Mouse (Mus musculus) brain, embryonic 18.5 days (tissue): Measurements from ENCODE around the gene Avil.

ENCODE experiments used
- DNase-seq: peaks from one replicate; pipeline ENCODE4 v3.0.0-alpha.2; 2012; ENCODE audit warnings: low read depth, low spot score

Gene Avil

DNA sequence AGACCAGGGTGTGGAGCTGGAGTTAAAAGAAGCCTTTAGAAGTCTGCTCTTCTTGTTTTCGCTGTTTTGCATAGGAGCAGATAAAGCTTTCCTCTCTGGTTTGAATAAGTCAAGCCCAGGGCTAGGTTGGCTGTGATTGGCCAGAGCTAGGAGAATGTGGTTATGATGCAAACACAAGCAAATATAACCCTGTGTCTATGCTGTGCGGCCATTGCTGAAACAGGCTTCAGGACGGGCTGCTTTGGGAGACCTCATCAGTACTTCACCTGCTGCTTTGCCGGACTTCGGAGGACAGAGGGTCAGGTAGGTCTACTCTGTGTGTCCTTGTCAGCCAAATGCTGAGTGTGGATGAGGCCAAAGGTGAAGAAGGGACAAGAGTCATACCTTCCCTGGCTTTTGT lies at the start of gene Avil:
TSS of gene Avil (plus strand) at position 181 of the 400 bp plus-strand sequence.
- no peak for DNase-seq

GRCm38 (mm10) chr10:126952375-126952774 lies 48.1 kb upstream of the Avil start:
- no peak for DNase-seq

- DNase-seq: no peak
Observed at GRCm38 (mm10) chr10:126953029-126953471, 47.5 kb upstream of the Avil start.

- no peak for DNase-seq
Observed at GRCm38 (mm10) chr10:126956692-126957358, 43.7 kb upstream of the Avil start.

- DNase-seq: no peak
Observed at GRCm38 (mm10) chr10:126957359-126958107, 43.0 kb upstream of the Avil start.

DNA sequence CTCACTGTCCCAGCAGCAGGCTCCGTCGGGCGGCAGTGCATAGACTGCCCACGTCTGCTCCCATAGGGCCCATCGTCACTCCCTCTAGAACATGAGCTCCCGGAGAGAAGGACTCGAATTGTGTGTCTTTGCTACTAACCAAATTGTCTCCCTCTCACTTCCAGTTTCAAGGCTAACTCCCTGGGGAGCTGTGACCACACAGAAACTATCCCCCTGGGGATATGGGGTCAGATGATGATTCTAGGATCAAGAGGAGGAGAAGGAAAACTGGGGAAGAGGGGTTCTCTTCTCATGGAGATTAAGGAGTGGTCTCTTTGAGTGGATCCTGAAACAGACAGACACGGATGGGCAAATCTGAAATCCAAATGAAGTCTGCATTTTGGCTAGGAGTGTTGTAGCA lies 40.0 kb upstream of the Avil start:
- no peak for DNase-seq

- DNase-seq: no peak
Observed at GRCm38 (mm10) chr10:126961757-126962156, 38.8 kb upstream of the Avil start.

DNA sequence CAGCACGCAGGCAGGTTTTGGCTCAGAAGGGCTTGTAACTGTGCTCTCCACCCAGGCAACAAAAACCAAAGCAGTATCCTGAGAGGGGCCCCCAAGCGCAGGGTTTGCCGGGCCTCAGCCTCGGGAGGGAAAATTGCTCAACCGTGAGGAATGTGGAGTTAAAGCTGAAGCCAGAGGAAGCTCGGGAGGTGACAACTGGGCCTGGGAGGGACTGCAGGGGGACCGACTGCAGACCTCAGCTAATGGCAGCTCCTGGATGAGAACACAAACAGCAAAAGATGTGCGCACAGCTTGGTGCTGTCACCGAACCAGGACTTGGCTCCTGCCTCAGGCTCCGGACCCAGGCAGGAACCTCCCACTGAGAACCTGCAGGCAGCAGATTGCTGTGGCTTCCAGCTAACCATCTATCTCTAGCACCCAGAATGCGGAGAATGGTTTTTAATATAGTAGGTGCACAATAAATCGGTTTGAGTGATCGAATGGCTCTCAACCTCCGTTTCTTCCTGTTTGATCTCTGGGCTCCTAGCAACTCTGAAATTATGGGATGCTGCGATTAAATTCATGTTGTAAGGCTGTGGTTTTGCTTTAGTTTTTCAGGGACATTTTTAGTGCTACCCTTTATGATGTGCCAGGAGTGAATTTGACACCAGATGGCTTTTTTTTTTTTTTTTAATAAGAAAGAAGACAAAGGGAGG lies 38.1 kb upstream of the Avil start:
- DNase-seq: no peak

DNA sequence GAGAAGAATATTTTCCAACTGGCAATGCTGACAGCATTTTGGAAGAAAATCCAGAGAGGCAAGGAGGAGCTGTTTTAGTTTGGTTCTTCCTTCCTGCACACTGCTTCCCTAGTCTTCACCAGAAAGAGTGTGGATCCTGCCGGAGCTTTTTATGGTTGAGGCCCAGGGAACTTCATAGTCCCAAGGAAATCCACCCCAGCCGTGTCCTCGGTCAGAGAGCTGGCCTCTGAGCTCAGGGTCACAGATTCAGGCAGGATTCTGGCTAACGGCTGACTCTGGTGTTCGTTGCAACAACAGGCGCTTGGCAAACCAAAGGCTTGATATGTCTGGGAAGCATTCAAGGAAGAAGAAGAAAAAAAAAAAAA lies 37.6 kb upstream of the Avil start:
- DNase-seq: no peak

DNA sequence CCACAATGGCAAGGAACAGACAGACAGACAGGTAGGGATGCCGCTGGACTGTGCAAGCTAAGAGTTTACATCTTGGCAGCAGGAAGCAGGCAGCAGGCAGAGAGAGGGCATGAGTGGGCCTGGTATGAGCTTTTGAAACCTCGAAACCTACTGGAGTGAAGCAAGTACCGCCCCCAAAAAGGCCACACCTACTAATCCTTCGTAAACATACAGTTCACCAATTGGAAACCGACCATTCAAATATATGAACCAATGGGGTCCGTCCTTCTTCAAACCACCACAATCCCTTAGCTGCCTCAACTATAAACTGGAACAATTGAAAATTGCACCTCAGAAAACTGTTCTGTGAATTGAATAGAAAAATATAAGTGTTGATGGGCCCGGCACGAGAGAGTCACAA lies 36.7 kb upstream of the Avil start:
- no peak for DNase-seq

DNA sequence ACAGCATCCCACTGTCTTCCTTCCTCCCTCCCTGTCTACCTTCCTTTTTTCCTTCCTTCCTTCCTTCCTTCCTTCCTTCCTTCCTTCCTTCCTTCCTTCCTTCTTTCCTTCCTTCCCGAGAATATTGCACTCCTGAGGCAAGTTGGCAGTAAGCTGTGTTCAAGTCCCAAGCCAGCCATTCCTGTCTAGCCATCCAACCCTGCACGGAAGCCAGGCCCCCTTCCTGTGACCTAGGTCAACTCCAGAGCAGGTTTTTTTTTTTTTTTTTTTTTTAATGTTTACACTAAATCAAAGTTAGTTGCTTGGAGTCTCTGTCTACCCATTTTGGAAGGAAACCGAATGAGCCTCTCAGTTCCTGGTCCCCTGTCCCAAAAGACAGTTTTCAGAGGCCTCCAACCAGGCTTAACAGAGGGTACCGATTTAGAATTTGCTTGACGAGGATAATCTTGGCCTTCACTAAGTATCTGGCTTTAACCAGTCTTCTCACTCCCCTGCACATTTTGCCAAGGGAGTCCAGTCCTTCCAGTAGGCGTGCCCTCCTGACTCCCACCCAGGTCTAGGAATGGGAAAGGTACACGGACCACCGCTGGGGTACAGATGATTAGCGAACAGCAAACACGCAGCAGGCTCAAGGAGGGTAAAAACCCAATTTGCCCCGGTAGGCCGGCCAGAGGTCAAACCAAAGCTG lies 29.0 kb upstream of the Avil start:
- no peak for DNase-seq

DNA sequence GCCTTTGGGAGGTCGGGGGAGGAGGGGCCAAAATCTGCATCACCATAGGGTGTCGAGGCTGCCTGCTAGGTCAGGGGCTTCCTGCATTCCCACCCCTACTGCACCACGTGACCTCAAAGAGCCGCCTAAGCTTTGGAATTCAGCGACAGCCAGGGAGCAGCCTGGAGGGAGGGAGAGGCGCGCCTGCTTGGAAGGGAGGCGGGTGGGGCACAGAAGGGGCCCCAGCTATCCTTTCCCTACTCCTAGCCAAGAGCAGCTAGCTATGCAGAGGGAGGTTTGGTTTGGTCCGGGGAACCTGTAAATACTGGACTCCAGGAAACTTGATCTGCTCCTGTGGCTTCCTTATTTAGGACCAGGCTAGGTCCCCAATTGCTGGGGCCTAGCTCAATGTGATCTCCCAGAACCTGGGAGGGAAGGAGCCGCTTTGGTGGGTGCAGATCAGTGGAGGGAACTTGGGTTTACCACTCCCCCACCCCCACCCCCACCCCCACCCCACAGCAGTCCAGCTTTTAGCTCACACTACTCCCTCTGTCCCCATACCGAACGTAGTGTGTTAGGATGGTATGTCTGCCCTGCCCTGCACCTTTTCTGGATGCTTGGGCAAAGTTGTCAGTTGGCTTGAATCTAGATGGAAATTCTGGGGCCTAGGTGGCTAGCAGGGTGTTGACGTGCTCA lies 28.3 kb upstream of the Avil start:
- no peak for DNase-seq

- no peak for DNase-seq
Observed at GRCm38 (mm10) chr10:126972988-126973387, 27.5 kb upstream of the Avil start.

- DNase-seq: no peak
Observed at GRCm38 (mm10) chr10:126975706-126976105, 24.8 kb upstream of the Avil start.

- no peak for DNase-seq
Observed at GRCm38 (mm10) chr10:126977076-126977475, 23.4 kb upstream of the Avil start.

DNA sequence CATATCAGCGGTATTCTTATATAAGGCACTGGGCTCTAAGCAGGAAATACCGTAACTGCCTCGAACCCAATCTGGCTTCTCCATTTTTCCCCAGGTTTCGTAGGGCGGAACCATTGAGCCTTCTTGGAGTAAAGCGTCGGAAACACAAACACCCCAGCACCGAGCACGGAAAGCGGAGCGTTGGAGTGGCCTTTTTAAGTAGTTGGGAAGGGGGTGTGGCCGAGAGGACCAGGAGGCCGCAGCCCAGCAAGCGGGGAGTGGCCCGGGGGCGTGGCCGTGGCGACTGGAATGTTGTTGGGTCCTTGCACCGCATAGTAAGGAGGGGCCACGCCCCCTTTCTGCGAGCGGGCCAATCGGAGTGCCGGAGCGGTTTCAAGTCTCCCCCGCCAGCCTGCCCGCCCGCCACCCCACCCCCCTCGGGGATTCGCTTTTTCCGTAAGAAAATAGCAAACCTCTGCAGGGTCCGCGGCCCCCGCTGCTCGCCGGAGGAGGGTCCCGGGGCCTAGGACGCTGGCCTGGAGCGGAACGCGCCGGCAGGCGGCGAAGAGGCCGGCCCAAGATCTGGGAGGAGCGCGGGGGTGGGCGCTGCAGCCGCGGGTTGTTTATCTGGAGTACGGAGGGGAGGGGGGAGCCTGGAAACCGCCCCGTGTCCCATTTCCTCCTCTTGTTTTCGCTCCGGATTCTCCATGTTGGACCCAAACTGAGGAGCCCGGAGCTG lies 22.1 kb upstream of the Avil start, which contains the start of gene Ctdsp2:
TSS of gene Ctdsp2 (plus strand) at position 441 of the 718 bp plus-strand sequence.
- peak; percentile 94 for DNase-seq

GRCm38 (mm10) chr10:126979121-126979635 lies 21.3 kb upstream of the Avil start:
- no peak for DNase-seq

DNA sequence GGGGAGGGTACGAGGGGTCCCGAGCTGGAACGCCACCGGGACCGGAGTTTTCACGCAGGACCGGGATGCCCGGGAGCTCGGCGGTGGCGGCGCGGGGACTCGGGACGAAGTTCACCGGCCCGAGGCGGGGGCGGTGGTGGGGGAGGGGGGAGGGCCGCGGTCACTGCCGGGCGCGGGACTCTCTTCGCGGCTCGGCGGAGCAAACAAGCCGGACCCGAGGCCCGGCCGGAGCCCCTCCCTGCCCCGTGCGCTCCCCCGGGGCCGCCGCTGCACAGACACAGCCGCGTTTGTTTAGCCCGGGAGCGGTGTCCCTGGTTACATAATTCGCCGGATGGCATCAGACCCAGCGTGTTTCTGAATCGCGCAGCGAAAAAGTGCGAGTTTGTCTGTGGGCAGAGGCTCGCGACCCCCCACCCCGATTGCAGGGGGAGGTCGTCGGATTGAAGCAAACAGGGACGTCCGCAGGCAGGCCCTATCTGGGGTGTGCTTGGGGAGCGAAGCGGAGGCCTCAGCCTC lies 20.8 kb upstream of the Avil start:
- DNase-seq: no peak

DNA sequence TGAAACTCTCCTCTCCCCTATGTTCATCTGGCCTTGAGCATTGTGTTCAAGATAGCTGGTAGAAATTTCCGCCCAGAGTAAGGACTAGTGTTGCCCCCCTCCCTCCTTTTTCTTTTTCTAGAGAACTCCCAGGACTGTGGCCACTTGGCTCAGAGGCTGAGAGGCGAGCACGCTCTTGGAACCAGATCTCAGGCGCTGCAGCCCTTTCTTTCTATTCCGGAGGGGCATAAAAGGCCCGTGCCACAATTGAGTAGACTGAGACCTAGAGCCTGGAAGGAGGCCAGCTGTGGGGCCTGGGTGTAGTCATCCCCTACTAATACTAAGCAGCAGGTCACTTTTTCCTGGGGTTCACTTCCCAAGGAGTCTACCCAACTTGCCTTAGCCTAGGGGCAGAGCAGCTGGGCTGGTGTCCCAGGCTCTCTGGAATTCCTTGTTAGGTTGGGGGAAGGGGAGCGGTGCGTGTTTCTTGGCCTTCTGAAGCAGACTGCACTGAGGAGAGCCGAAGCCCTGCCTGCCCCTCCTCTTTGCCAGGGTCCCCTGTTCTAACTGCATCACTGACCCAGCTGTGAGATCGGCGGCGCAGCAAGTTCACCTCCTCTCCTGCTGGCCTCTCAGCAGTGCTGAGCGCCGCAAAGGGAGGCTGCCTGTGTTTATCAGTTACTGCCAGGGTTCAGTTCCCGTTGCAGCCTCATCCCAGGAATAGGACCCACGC lies 20.1 kb upstream of the Avil start:
- DNase-seq: no peak
